Mouse (Mus musculus) midbrain, embryonic 12.5 days (tissue): ENCODE results near the gene Ms4a4b. TPM values are rescaled to one million over a fixed set of nuclear protein-coding genes. Genes with fewer than 3 reads are reported as not detected.
"Not testable (repeated sequence)": the region's sequence is repeated elsewhere in the genome, so short reads cannot be mapped to it uniquely, and the experiment has no call there.

Experiments used
- ATAC-seq: fragments of 200-750 bp; cut with Nextera tagmentation; 2 replicates; pipeline ENCODE4 v1.8.0; 2017; ENCODE audit warnings: low read depth, moderate TSS enrichment, moderate library complexity; ENCODE audit not compliant: low FRiP score
- H3K27ac ChIP-seq: fragments of 300-500 bp; sonication (generic); replicated peaks from 2 replicates; pipeline ENCODE4 v1.5.1; 2016; ENCODE audit warnings: mild to moderate bottlenecking
- H3K27me3 ChIP-seq: fragments of 300-500 bp; sonication (generic); 2 replicates; pipeline ENCODE4 v1.6.1; 2016; ENCODE audit warnings: mild to moderate bottlenecking
- H3K36me3 ChIP-seq: fragments of 300-500 bp; sonication (generic); 2 replicates; pipeline ENCODE4 v1.6.1; 2016
- H3K4me1 ChIP-seq: fragments of 300-500 bp; sonication (generic); 2 replicates; pipeline ENCODE4 v1.6.1; 2016
- H3K4me2 ChIP-seq: fragments of 300-500 bp; sonication (generic); replicated peaks from 2 replicates; pipeline ENCODE4 v1.6.1; 2016; ENCODE audit warnings: mild to moderate bottlenecking, moderate library complexity
- H3K4me3 ChIP-seq: fragments of 300-500 bp; sonication (generic); 2 replicates; pipeline ENCODE4 v1.5.1; 2016; ENCODE audit warnings: mild to moderate bottlenecking
- H3K9ac ChIP-seq: fragments of 300-500 bp; sonication (generic); replicated peaks from 2 replicates; pipeline ENCODE4 v1.6.1; 2016; ENCODE audit warnings: mild to moderate bottlenecking, moderate library complexity
- H3K9me3 ChIP-seq: fragments of 300-500 bp; sonication (generic); 2 replicates; pipeline ENCODE4 v1.6.1; 2016; ENCODE audit warnings: mild to moderate bottlenecking
- WGBS: fragments of 180-500 bp; shearing (Covaris S2); methylation state at CpG from one replicate; pipeline ENCODE4 v1.1.7; 2016; 5-methylcytosine and 5-hydroxymethylcytosine counted together
- polyA plus RNA-seq: library from polyadenylated mRNA; unstranded; fragments of >200 nt; fragmentation: Nextera tagmentation; extraction: Ambion mirVana; gene quantifications from 2 replicates; pipeline ENCODE4 v1.2.1, GENCODE M21; 2016

Ms4a4b gene
- polyA plus RNA-seq, 1 experiment from 2014 or later: not detected

DNA sequence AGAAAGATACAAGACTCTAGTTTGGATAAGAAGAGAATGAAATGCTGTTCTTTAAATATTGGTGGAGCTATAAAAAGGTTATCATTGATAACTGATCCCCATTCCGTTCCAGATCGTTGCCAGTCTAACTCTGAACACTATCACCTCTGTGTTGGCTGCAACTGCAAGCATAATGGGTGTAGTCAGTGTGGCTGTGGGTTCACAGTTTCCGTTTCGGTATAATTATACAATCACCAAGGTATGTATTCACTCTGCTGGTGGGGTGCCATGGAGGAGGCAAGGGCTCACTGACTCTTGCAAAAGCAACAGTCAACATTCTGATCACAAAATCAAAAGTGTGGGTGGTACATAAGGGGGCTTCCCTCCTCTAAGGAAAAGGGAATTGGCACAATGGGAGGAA, 15.7 kb downstream of the Ms4a4b start:
- H3K27ac ChIP-seq, ATAC-seq, H3K4me2 ChIP-seq, H3K9me3 ChIP-seq, H3K4me1 ChIP-seq, H3K4me3 ChIP-seq, H3K36me3 ChIP-seq, H3K27me3 ChIP-seq, H3K9ac ChIP-seq: not testable (repeated sequence)
- WGBS: 93% methylated on average over 4 of the region's 4 CpGs

DNA sequence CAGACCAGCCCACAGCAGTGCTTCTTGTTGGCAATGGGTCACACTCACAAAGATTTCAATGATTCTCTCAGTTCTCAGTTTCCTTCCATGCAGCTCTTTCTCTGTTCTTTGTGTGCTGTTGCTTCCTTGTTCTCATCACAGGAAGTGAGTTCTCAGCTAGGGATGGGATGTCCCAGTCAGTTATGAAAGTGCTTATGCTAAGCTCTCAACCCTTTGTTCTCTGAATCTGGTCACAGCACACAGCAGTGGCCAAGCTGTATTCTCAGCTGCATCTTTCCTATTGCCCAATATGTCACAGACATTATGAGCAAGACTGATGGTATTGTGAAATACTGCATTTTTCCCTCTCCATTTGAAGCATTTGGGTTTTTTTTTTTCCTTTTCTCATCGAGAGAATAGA, 21.4 kb downstream of the Ms4a4b start:
- not testable (repeated sequence) for H3K36me3 ChIP-seq, ATAC-seq, H3K27ac ChIP-seq, H3K9me3 ChIP-seq, H3K9ac ChIP-seq, H3K27me3 ChIP-seq, H3K4me3 ChIP-seq, H3K4me2 ChIP-seq, H3K4me1 ChIP-seq
- 85% methylated on average over 1 of the region's 1 CpGs for WGBS

- no peaks in the 10 kb centered on the region for H3K27me3 ChIP-seq
- H3K4me3 ChIP-seq: no peak overlapping the region
- no peak overlapping the region for H3K9ac ChIP-seq
- H3K4me2 ChIP-seq: no peak overlapping the region
- no peak overlapping the region for H3K27ac ChIP-seq
- no peaks in the 10 kb centered on the region for H3K4me1 ChIP-seq
- no peaks in the 10 kb centered on the region for H3K9me3 ChIP-seq
- no peaks in the 10 kb centered on the region for H3K36me3 ChIP-seq
- 80% methylated on average over 5 of the region's 5 CpGs for WGBS
- ATAC-seq: no peak
Measured at GRCm38 (mm10) chr19:11466471-11466870, 23.1 kb downstream of the Ms4a4b start.

- H3K4me2 ChIP-seq, H3K9ac ChIP-seq, H3K36me3 ChIP-seq, H3K27ac ChIP-seq, H3K9me3 ChIP-seq, H3K4me1 ChIP-seq, H3K4me3 ChIP-seq, ATAC-seq, H3K27me3 ChIP-seq: not testable (repeated sequence)
- WGBS: 70% methylated on average over 1 of the region's 1 CpGs
Measured at GRCm38 (mm10) chr19:11468361-11468760, 25.0 kb downstream of the Ms4a4b start.

- H3K9ac ChIP-seq, H3K4me1 ChIP-seq, H3K4me3 ChIP-seq, H3K4me2 ChIP-seq, H3K36me3 ChIP-seq, H3K27ac ChIP-seq, H3K9me3 ChIP-seq, ATAC-seq, H3K27me3 ChIP-seq: not testable (repeated sequence)
- 91% methylated on average over 4 of the region's 4 CpGs for WGBS
Measured at GRCm38 (mm10) chr19:11469215-11469614, 25.9 kb downstream of the Ms4a4b start, which contains the start of gene Ms4a6c. TSS of gene Ms4a6c (plus strand) at chr19:11469366.

GRCm38 (mm10) chr19:11479714-11480113, 36.4 kb downstream of the Ms4a4b start:
- Histone ChIP-seq H3K36me3 (no peaks in the 10 kb centered on the region), H3K27ac (no peak overlapping the region), H3K4me1 (no peaks in the 10 kb centered on the region), H3K4me2 (no peak overlapping the region), H3K9ac (no peak overlapping the region), H3K9me3 (no peaks in the 10 kb centered on the region), H3K4me3 (no peak overlapping the region), H3K27me3 (no peaks in the 10 kb centered on the region)
- no peak for ATAC-seq
- WGBS: 87% methylated on average over 2 of the region's 2 CpGs

GRCm38 (mm10) chr19:11482684-11483083, 39.3 kb downstream of the Ms4a4b start:
- Histone ChIP-seq H3K27ac (no peak overlapping the region), H3K9ac (no peak overlapping the region), H3K27me3 (no peaks in the 10 kb centered on the region), H3K36me3 (no peaks in the 10 kb centered on the region), H3K9me3 (no peaks in the 10 kb centered on the region), H3K4me1 (no peaks in the 10 kb centered on the region), H3K4me2 (no peak overlapping the region), H3K4me3 (no peak overlapping the region)
- WGBS: 92% methylated on average over 2 of the region's 2 CpGs
- ATAC-seq: no peak

- no peak for ATAC-seq
- Histone ChIP-seq H3K36me3 (no peaks in the 10 kb centered on the region), H3K4me2 (no peak overlapping the region), H3K9ac (no peak overlapping the region), H3K4me1 (no peaks in the 10 kb centered on the region), H3K27me3 (no peaks in the 10 kb centered on the region), H3K4me3 (no peak overlapping the region), H3K9me3 (no peaks in the 10 kb centered on the region), H3K27ac (no peak overlapping the region)
- 78% methylated on average over 4 of the region's 4 CpGs for WGBS
Measured at GRCm38 (mm10) chr19:11483941-11484340, 40.6 kb downstream of the Ms4a4b start.

GRCm38 (mm10) chr19:11484388-11484787, 41.0 kb downstream of the Ms4a4b start:
- Histone ChIP-seq H3K9me3 (no peaks in the 10 kb centered on the region), H3K4me2 (no peak overlapping the region), H3K36me3 (no peaks in the 10 kb centered on the region), H3K9ac (no peak overlapping the region), H3K4me1 (no peaks in the 10 kb centered on the region), H3K27ac (no peak overlapping the region), H3K27me3 (no peaks in the 10 kb centered on the region), H3K4me3 (no peak overlapping the region)
- WGBS: 84% methylated on average over 3 of the region's 3 CpGs
- no peak for ATAC-seq

DNA sequence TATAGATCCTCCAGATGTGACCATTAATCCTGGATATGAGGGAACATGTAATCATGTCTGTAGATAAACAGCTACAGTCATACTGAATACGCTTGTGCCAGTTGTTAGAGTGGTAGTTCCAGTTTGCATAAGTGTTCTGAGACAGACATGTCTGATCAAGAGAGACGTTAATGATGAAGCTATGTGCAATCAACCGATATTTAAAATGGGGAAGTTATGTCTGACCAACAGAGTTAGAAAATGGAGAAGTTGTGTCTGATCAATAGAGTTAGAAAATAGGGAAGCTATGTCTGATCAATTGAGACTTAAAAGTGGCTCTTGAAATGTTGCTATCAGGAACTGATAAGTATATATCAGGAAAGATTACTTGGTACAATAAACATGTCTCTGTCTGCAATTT, 41.9 kb downstream of the Ms4a4b start:
- Histone ChIP-seq H3K9ac (no peak overlapping the region), H3K4me2 (no peak overlapping the region), H3K27me3 (no peaks in the 10 kb centered on the region), H3K27ac (no peak overlapping the region), H3K4me1 (no peaks in the 10 kb centered on the region), H3K36me3 (no peaks in the 10 kb centered on the region), H3K4me3 (no peak overlapping the region), H3K9me3 (no peaks in the 10 kb centered on the region)
- ATAC-seq: no peak
- 92% methylated on average over 3 of the region's 3 CpGs for WGBS

DNA sequence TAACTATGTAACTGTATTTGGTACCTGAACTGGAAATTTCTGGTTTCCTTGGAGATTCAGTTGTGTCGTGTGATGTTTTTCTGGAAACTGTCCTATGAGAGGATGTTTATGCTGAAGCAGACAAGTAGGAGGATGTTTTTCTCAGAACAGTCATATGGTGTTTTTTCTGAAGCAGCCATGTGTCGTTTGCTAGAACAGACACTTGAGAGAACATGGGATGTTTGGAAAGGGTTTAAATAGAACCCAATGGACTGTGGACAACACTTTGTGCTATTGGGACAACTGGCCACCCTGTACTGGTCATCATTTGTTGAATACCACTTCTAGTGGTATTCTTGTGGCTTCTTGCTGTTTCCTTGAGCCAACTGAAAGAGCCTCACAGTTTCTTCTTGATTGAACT, 42.4 kb downstream of the Ms4a4b start, which contains the start of gene Gm8369:
Gene Gm8369, plus strand, starts transcription at position 193 of the 400 bp plus-strand sequence.
- 83% methylated on average over 2 of the region's 2 CpGs for WGBS

GRCm38 (mm10) chr19:11486599-11486998, 43.2 kb downstream of the Ms4a4b start:
- no peak overlapping the region for H3K27ac ChIP-seq
- H3K9me3 ChIP-seq: no peaks in the 10 kb centered on the region
- H3K4me1 ChIP-seq: no peaks in the 10 kb centered on the region
- no peak overlapping the region for H3K4me2 ChIP-seq
- ATAC-seq: no peak
- no peaks in the 10 kb centered on the region for H3K27me3 ChIP-seq
- no peak overlapping the region for H3K4me3 ChIP-seq
- no peaks in the 10 kb centered on the region for H3K36me3 ChIP-seq
- WGBS: 90% methylated on average over 1 of the region's 1 CpGs
- no peak overlapping the region for H3K9ac ChIP-seq

More for the DNA sequence above, 42.4 kb downstream of the Ms4a4b start, which contains the start of gene Gm8369:
- ATAC-seq: no peak
- Histone ChIP-seq H3K27ac (no peak within 1 kb of the TSS), H3K9ac (no peak within 1 kb of the TSS), H3K36me3 (no peaks in the 10 kb centered on the region), H3K9me3 (no peaks in the 10 kb centered on the region), H3K4me2 (no peak within 1 kb of the TSS), H3K4me1 (no peaks in the 10 kb centered on the region), H3K4me3 (no peak within 1 kb of the TSS), H3K27me3 (no peaks in the 10 kb centered on the region)

GRCm38 (mm10) chr19:11491406-11492189, 48.2 kb downstream of the Ms4a4b start:
- Histone ChIP-seq H3K27ac (no peak overlapping the region), H3K4me3 (no peak overlapping the region), H3K36me3 (no peaks in the 10 kb centered on the region), H3K27me3 (no peaks in the 10 kb centered on the region), H3K9me3 (no peaks in the 10 kb centered on the region), H3K9ac (no peak overlapping the region), H3K4me1 (no peaks in the 10 kb centered on the region), H3K4me2 (no peak overlapping the region)
- WGBS: 75% methylated on average over 4 of the region's 4 CpGs
- ATAC-seq: no peak
